ENCODE assay signal across 8 mouse cellular contexts in the genomic region with DNA sequence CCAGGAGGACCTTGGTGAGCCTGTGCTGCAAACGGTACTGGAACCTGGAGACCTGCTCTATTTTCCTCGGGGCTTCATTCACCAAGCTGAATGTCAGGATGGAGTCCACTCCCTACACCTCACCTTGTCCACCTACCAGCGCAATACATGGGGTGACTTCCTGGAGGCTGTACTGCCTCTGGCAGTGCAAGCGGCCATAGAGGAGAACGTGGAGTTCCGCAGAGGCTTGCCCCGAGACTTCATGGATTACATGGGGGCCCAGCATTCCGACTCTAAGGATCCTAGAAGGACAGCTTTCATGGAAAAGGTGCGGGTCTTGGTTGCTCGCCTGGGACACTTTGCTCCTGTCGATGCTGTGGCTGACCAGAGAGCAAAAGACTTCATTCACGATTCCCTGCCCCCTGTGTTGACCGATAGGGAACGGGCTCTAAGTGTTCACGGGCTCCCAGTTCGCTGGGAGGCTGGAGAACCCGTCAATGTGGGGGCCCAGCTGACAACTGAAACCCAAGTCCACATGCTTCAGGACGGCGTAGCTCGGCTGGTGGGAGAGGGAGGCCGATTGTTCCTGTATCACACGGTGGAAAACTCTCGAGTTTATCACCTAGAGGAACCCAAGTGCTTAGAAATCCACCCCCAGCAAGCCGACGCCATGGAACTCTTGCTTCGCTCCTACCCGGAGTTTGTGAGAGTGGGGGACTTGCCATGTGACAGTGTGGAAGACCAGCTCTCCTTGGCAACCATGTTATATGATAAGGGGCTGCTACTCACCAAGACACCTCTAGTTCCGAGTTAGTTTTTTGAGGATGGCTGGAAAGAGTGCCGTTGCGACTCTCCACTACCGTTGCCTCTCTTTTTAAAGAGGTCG. TPM values are rescaled to one million over a fixed set of nuclear protein-coding genes. Genes with fewer than 3 reads are reported as not detected.
DNase-seq lines count a peak whose midpoint lies in the region; ATAC-seq and TF ChIP-seq lines count a peak whose summit lies in the region.

No protein-coding gene starts in this region.

- H3K36me3 ChIP-seq in heart, adult 2 months (ENCODE audit: control insufficient read depth, insufficient read depth, low read length): peaks cover 4% of the 10 kb centered on the region
- H3K36me3 ChIP-seq in G1E (replicated peaks): peaks cover 50% of the 10 kb centered on the region
- H3K36me3 ChIP-seq in hindbrain, embryonic 12.5 days: 0 out of 2 replicates have a peak, but pooled peaks cover 12% of the 10 kb centered on the region
- H3K36me3 ChIP-seq in midbrain, embryonic 11.5 days (ENCODE audit: control insufficient read depth, insufficient read depth, low read length): peaks cover 5% of the 10 kb centered on the region

- H3K9me3 ChIP-seq in G1E (replicated peaks): no peaks in the 10 kb centered on the region
- no peaks in the 10 kb centered on the region for H3K9me3 ChIP-seq in hindbrain, embryonic 12.5 days (replicated peaks)
- H3K9me3 ChIP-seq in midbrain, embryonic 11.5 days (ENCODE audit: control insufficient read depth, low read length): no peaks in the 10 kb centered on the region

- intact Hi-C loops in heart, adult 2 months (cut with DNase I): loop anchor here (2.0 kb wide), 1 partner anchor 31 kb away; the partner anchor contains the start of gene Numb
- intact Hi-C loops in left cerebral cortex, postnatal 4 days (cut with DNase I): no loop called here
- intact Hi-C loops in left cerebral cortex, postnatal 25 days (cut with DNase I): loop anchor here (2.0 kb wide), 1 partner anchor 29 kb away; no protein-coding TSS in a partner anchor

- TF ChIP-seq CTCF in heart, adult 2 months (IDR thresholded peaks at IDR 0.05): no peak
- TF ChIP-seq CTCF in G1E (IDR thresholded peaks at IDR 0.05; ENCODE audit: low read depth, low read length): no peak

- peak overlapping the region; percentile 98 for H3K4me3 ChIP-seq in heart, adult 2 months
- H3K4me3 ChIP-seq in G1E (ENCODE audit: low read depth, low read length): peak overlapping the region; percentile 87
- H3K4me3 ChIP-seq in hindbrain, embryonic 12.5 days: peak overlapping the region; percentile 90
- peak overlapping the region; percentile 66 for H3K4me3 ChIP-seq in midbrain, embryonic 11.5 days (ENCODE audit: low read depth, low read length)

- no peak for TF ChIP-seq EP300 in heart, adult 2 months (IDR thresholded peaks at IDR 0.05; ENCODE audit: insufficient read depth, low read depth, low read length)

- H3K79me2 ChIP-seq in heart, adult 2 months (replicated peaks; ENCODE audit: control insufficient read depth, insufficient read depth, low read length): no peaks in the 10 kb centered on the region; the same call in none of the 2 replicates

- TF ChIP-seq POLR2A in heart, adult 2 months (IDR thresholded peaks at IDR 0.05; ENCODE audit: insufficient read depth, low read depth, low read length): no peak

- DNase-seq in heart, adult 2 months: no peak
- DNase-seq in heart, postnatal 4 days: no peak
- DNase-seq in G1E (ENCODE audit: low spot score): peak; percentile 47
- peak; percentile 90 for DNase-seq in midbrain, embryonic 11.5 days (ENCODE audit: low spot score, missing footprints)
- no peak for DNase-seq in left cerebral cortex, postnatal 4 days
- DNase-seq in left cerebral cortex, postnatal 25 days (ENCODE audit: low spot score in 2 of 2): no peak
- no peak for DNase-seq in right cerebral cortex, adult 2 months (ENCODE audit: low spot score in 2 of 2)

- no peaks in the 10 kb centered on the region for H3K27me3 ChIP-seq in heart, adult 2 months (ENCODE audit: control insufficient read depth, insufficient read depth, low read length)
- H3K27me3 ChIP-seq in G1E (ENCODE audit: insufficient read depth, low read length): no peaks in the 10 kb centered on the region
- no peaks in the 10 kb centered on the region for H3K27me3 ChIP-seq in hindbrain, embryonic 12.5 days
- no peaks in the 10 kb centered on the region for H3K27me3 ChIP-seq in midbrain, embryonic 11.5 days (ENCODE audit: control insufficient read depth, insufficient read depth, low read length)

- H3K9ac ChIP-seq in heart, adult 2 months (ENCODE audit: low read depth, low read length): no peak overlapping the region
- peak overlapping the region; percentile 88 for H3K9ac ChIP-seq in hindbrain, embryonic 12.5 days
- H3K9ac ChIP-seq in midbrain, embryonic 11.5 days (ENCODE audit: low read length): peak overlapping the region; percentile 78

- WGBS in heart, adult 2 months: 54% methylated on average over 32 of the region's 32 CpGs
- 63% methylated on average over 32 of the region's 32 CpGs for WGBS in hindbrain, embryonic 12.5 days
- 66% methylated on average over 32 of the region's 32 CpGs for WGBS in midbrain, embryonic 11.5 days

- peak overlapping the region; percentile 77 for H3K4me2 ChIP-seq in hindbrain, embryonic 12.5 days (replicated peaks)
- peak overlapping the region; percentile 91 for H3K4me2 ChIP-seq in midbrain, embryonic 11.5 days

- H3K27ac ChIP-seq in heart, adult 2 months: no peak overlapping the region; the same call in 1 of the 2 replicates
- H3K27ac ChIP-seq in hindbrain, embryonic 12.5 days: no peak overlapping the region
- no peak overlapping the region for H3K27ac ChIP-seq in midbrain, embryonic 11.5 days (ENCODE audit: low read depth, low read length)

- ATAC-seq in G1E (ENCODE audit: extremely low read depth, insufficient number of reproducible peaks, low FRiP score, poor library complexity, severe bottlenecking): no peak
- ATAC-seq in hindbrain, embryonic 12.5 days (ENCODE audit: low FRiP score): peak; percentile 35; the same call in 1 of the 2 replicates
- no peak for ATAC-seq in midbrain, embryonic 11.5 days (ENCODE audit: low FRiP score)

- H3K4me1 ChIP-seq in heart, adult 2 months (ENCODE audit: control insufficient read depth, insufficient read depth, low read length): peaks cover 12% of the 10 kb centered on the region
- H3K4me1 ChIP-seq in G1E (ENCODE audit: insufficient read depth, low read depth, low read length): peaks cover 79% of the 10 kb centered on the region
- H3K4me1 ChIP-seq in hindbrain, embryonic 12.5 days: peaks cover 28% of the 10 kb centered on the region
- peaks cover 18% of the 10 kb centered on the region for H3K4me1 ChIP-seq in midbrain, embryonic 11.5 days (ENCODE audit: control insufficient read depth, insufficient read depth, low read length)

RNA-seq across cellular contexts. Expression of gene Riox1, which starts 1.5 kb away (rescaled TPM):
- total RNA-seq in heart, adult 2 months (2021): 1 to 10 TPM; 4.4 to 4.7 TPM
- polyA plus RNA-seq in heart, adult 2 months (2012; rRNA removed): 2.8 and 3.4 TPM in 2 replicates
- 10 to 100 TPM; 10.6 to 10.8 TPM for total RNA-seq in heart, postnatal 4 days (2021)
- total RNA-seq in G1E (2014; fragmentation: Nextera tagmentation) (25.8 and 30.6 TPM in 2 replicates), G1E (2017) (28.0 and 35.7 TPM in 2 replicates)
- polyA plus RNA-seq in G1E (2012): 107 and 138 TPM in 2 replicates
- 18.5 and 18.7 TPM in 2 replicates for polyA plus RNA-seq in hindbrain, embryonic 12.5 days (2016; fragmentation: Nextera tagmentation; extraction: Ambion mirVana)
- polyA plus RNA-seq in midbrain, embryonic 11.5 days (2014; fragmentation: Nextera tagmentation; extraction: Ambion mirVana): 13.6 and 15.3 TPM in 2 replicates
- total RNA-seq in left cerebral cortex, postnatal 4 days (2021): 10 to 100 TPM; 16.2 to 17.1 TPM
- total RNA-seq in left cerebral cortex, postnatal 25 days (2021): 10 to 100 TPM; 16.6 to 19.0 TPM

RNA-seq across cellular contexts. Expression of gene Numb, which starts 30.2 kb away (rescaled TPM):
- 10 to 100 TPM; 31.6 to 32.3 TPM for total RNA-seq in heart, adult 2 months (2021)
- polyA plus RNA-seq in heart, adult 2 months (2012; rRNA removed): 31.1 and 38.1 TPM in 2 replicates
- total RNA-seq in heart, postnatal 4 days (2021): 10 to 100 TPM; 34.5 to 37.1 TPM
- total RNA-seq in G1E (2014; fragmentation: Nextera tagmentation) (50.2 and 65.8 TPM in 2 replicates), G1E (2017) (52.8 and 58.1 TPM in 2 replicates)
- 34.4 and 40.1 TPM in 2 replicates for polyA plus RNA-seq in G1E (2012)
- 30.8 and 31.5 TPM in 2 replicates for polyA plus RNA-seq in hindbrain, embryonic 12.5 days (2016; fragmentation: Nextera tagmentation; extraction: Ambion mirVana)
- 27.2 and 27.8 TPM in 2 replicates for polyA plus RNA-seq in midbrain, embryonic 11.5 days (2014; fragmentation: Nextera tagmentation; extraction: Ambion mirVana)
- 10 to 100 TPM; 16.5 to 17.8 TPM for total RNA-seq in left cerebral cortex, postnatal 4 days (2021)
- total RNA-seq in left cerebral cortex, postnatal 25 days (2021): 10 to 100 TPM; 68.3 to 74.5 TPM

RNA-seq across cellular contexts. Expression of gene Heatr4, which starts 32.7 kb away (rescaled TPM):
- not detected for total RNA-seq in heart, adult 2 months (2021)
- not detected in 2 replicates for polyA plus RNA-seq in heart, adult 2 months (2012; rRNA removed)
- total RNA-seq in heart, postnatal 4 days (2021): under 1 TPM in 1 of 2 experiments, not detected in 1; 0.09 TPM
- not detected in 2 replicates for total RNA-seq in G1E (2014; fragmentation: Nextera tagmentation)
- total RNA-seq in G1E (2017): 0.06 and 0.22 TPM in 2 replicates
- polyA plus RNA-seq in G1E (2012): not detected in 2 replicates
- not detected in 2 replicates for polyA plus RNA-seq in hindbrain, embryonic 12.5 days (2016; fragmentation: Nextera tagmentation; extraction: Ambion mirVana)
- polyA plus RNA-seq in midbrain, embryonic 11.5 days (2014; fragmentation: Nextera tagmentation; extraction: Ambion mirVana): not detected in 2 replicates
- under 1 TPM in 1 of 2 experiments, not detected in 1; 0.14 TPM for total RNA-seq in left cerebral cortex, postnatal 4 days (2021)
- total RNA-seq in left cerebral cortex, postnatal 25 days (2021): not detected

RNA-seq across cellular contexts. Expression of gene Acot2, which starts 35.7 kb away (rescaled TPM):
- 100 to 1,000 TPM; 112 to 114 TPM for total RNA-seq in heart, adult 2 months (2021)
- polyA plus RNA-seq in heart, adult 2 months (2012; rRNA removed): 44.4 and 52.6 TPM in 2 replicates
- 100 to 1,000 TPM; 204 to 209 TPM for total RNA-seq in heart, postnatal 4 days (2021)
- total RNA-seq in G1E (2014; fragmentation: Nextera tagmentation) (not detected in 2 replicates), G1E (2017) (0.22 TPM in 1 of 2 replicates, not detected in the other)
- polyA plus RNA-seq in G1E (2012): 0.02 TPM in 1 of 2 replicates, not detected in the other
- 16.1 and 18.0 TPM in 2 replicates for polyA plus RNA-seq in hindbrain, embryonic 12.5 days (2016; fragmentation: Nextera tagmentation; extraction: Ambion mirVana)
- 11.6 and 13.2 TPM in 2 replicates for polyA plus RNA-seq in midbrain, embryonic 11.5 days (2014; fragmentation: Nextera tagmentation; extraction: Ambion mirVana)
- 1 to 10 TPM; 6.6 to 6.9 TPM for total RNA-seq in left cerebral cortex, postnatal 4 days (2021)
- 10 to 100 TPM in 1 of 2 experiments, 1 to 10 TPM in 1; 9.5 to 12.5 TPM for total RNA-seq in left cerebral cortex, postnatal 25 days (2021)

RNA-seq across cellular contexts. Expression of gene Acot1, which starts 57.3 kb away (rescaled TPM):
- total RNA-seq in heart, adult 2 months (2021): 10 to 100 TPM; 53.0 to 54.4 TPM
- polyA plus RNA-seq in heart, adult 2 months (2012; rRNA removed): 8.1 and 22.9 TPM in 2 replicates
- 100 to 1,000 TPM; 161 to 177 TPM for total RNA-seq in heart, postnatal 4 days (2021)
- total RNA-seq in G1E (2014; fragmentation: Nextera tagmentation): not detected in 2 replicates
- 0.11 TPM in 1 of 2 replicates, not detected in the other for total RNA-seq in G1E (2017)
- polyA plus RNA-seq in G1E (2012): not detected in 2 replicates
- polyA plus RNA-seq in hindbrain, embryonic 12.5 days (2016; fragmentation: Nextera tagmentation; extraction: Ambion mirVana): 60.6 and 70.2 TPM in 2 replicates
- polyA plus RNA-seq in midbrain, embryonic 11.5 days (2014; fragmentation: Nextera tagmentation; extraction: Ambion mirVana): 47.5 and 48.5 TPM in 2 replicates
- 10 to 100 TPM; 51.5 to 51.9 TPM for total RNA-seq in left cerebral cortex, postnatal 4 days (2021)
- total RNA-seq in left cerebral cortex, postnatal 25 days (2021): 10 to 100 TPM; 10.3 to 13.8 TPM

Comparison
In these comparisons a context has a peak if more than half of its experiments do, and no peak if none do; other contexts are left out.
1. DNase-seq: peak in G1E (single experiment) and midbrain, embryonic 11.5 days (single experiment); none in heart, adult 2 months (0 of 2), heart, postnatal 4 days (single experiment), left cerebral cortex, postnatal 4 days (single experiment), left cerebral cortex, postnatal 25 days (0 of 2) and right cerebral cortex, adult 2 months (0 of 2).
2. Peak in every context shown above with its lines, with median percentiles within 50 percentile points of each other: H3K4me3 ChIP-seq.